Mouse (Mus musculus): ENCODE measurements at regions not wholly inside any gene's neighbourhood (a gene's known extent, or its start where the extent isn't known, plus 50 kb on each side); places are given as distances from the start of the nearest gene placed in this dataset.
"Not testable (repeated sequence)": the region's sequence is repeated elsewhere in the genome, so short reads cannot be mapped to it uniquely, and the experiment has no call there.

DNA sequence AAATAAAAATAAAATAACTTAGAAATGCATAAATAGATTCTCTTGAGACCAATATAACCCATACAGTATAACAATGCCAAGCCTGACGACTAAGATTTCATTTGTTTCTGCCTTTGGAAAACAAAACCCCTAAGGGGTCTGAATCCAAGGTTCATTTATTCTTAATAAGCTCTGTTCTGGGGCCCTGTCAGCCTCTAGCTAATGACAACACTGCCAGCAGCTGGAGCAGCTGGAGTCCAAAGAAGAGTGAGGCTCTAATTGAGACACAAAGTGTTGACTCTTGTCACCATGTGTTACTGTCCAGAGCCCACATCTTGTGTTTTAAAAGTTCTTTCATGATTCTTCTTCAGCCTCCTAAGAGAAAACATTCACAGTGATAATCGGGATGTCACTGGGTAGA lies 298.5 kb upstream of the Gm6657 start:
- H3K27ac ChIP-seq (ENCODE audit: insufficient read depth, low read length): no peak overlapping the region
- no peak for TF ChIP-seq CTCF (IDR thresholded peaks at IDR 0.05; ENCODE audit: extremely low read depth, insufficient read depth, low read length)
- no peaks in the 10 kb centered on the region for H3K4me1 ChIP-seq (ENCODE audit: control insufficient read depth, insufficient read depth, low read length)
- H3K4me3 ChIP-seq (ENCODE audit: insufficient read depth, low read length): no peak overlapping the region

DNA sequence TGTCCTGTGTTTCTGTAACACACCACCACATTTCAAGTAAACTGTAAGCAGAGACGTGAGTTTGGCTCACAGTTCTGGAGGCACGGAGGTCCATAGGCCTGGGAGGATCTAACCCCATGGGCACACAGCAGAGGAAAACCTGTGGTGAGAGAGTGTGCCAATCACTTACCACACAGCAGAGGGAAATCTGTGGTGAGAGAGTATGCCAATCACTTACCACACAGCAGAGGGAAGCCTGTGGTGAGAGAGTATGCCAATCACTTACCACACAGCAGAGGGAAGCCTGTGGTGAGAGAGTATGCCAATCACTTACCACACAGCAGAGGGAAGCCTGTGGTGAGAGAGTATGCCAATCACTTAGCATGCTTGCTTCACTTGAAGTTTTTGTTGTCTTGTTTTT lies 295.1 kb upstream of the Gm6657 start:
- not testable (repeated sequence) for H3K4me1 ChIP-seq (ENCODE audit: control insufficient read depth, insufficient read depth, low read length); H3K27ac ChIP-seq (ENCODE audit: insufficient read depth, low read length); H3K4me3 ChIP-seq (ENCODE audit: insufficient read depth, low read length)

DNA sequence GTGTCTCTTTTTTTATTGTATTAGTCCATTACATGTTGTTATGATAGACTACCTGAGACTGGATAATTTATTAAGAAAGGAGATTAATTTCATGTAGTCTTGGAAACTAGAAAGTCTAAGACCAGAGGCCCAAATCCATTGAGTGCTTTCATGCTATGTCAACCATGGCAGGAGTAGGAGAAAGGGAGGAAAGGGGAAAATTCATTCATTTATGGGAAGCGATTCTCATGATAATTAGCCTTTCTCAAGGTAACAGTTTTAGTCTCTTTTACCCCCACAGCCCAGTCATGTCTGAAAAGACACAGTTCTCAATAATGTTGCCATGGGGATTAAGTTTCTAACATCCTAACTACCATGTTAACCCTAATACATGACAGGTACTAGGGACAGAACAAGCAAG lies 292.8 kb upstream of the Gm6657 start:
- Histone ChIP-seq H3K4me3 (ENCODE audit: insufficient read depth, low read length) (no peak overlapping the region), H3K27ac (ENCODE audit: insufficient read depth, low read length) (no peak overlapping the region), H3K4me1 (ENCODE audit: control insufficient read depth, insufficient read depth, low read length) (no peaks in the 10 kb centered on the region)
- no peak for TF ChIP-seq POLR2A (IDR thresholded peaks at IDR 0.05; ENCODE audit: extremely low read depth, insufficient read depth, low read length)
- TF ChIP-seq CTCF (IDR thresholded peaks at IDR 0.05; ENCODE audit: extremely low read depth, insufficient read depth, low read length): no peak

DNA sequence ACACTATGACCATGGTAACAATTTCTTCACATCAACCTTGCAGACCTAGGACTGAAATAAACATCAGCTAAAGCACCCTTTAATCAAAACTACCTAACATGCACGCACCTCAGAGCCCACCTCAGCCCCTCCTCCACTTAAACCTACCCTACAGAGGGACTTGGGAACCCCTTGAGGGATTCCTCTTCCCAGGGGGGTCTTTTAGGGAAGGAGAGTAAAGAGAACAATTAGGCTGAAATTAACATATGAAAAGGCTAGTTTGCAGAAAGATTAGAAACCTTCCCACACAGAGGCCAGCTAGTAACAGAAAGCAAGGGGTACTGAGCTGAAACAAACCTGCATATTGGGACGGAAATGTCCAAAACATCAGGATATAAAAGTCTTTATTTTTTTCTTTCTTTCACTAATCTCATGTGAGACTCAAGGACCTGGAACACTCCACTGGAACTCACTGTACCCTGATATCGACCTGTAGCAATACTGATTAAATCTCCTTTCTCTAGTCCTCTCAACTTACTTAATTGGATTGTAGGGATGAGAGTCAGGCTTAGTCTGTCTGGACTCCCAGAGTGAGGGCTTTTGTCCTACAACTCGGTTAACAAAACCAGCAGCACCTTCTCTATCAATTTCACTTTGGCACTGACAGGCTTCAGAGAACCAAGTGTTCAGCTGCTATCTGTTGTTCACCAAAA lies 281.0 kb upstream of the Gm6657 start:
- no peak for TF ChIP-seq POLR2A (IDR thresholded peaks at IDR 0.05; ENCODE audit: extremely low read depth, insufficient read depth, low read length)
- no peak for TF ChIP-seq CTCF (IDR thresholded peaks at IDR 0.05; ENCODE audit: extremely low read depth, insufficient read depth, low read length)
- Histone ChIP-seq H3K4me1 (ENCODE audit: control insufficient read depth, insufficient read depth, low read length) (no peaks in the 10 kb centered on the region), H3K27ac (ENCODE audit: insufficient read depth, low read length) (no peak overlapping the region), H3K4me3 (ENCODE audit: insufficient read depth, low read length) (no peak overlapping the region)

DNA sequence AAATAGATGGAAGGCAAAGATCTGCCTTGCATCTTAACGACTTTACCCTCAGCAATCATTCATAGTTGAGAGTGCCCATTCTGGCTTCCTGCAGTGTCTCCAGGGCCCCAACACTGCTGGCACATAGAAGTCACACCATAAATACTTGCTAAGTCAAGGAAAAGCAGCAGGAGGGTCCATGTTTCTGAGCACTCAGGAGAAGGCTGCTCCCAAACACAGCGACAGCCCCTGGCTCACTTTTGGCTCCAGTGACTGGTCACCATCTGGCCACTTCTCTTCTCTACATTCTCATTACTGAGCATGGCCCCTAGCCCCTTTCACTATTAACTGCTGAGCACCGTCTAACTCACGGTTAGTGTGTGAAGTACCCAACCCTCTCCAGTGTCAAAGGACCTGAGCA lies 265.3 kb upstream of the Gm6657 start:
- TF ChIP-seq CTCF (IDR thresholded peaks at IDR 0.05; ENCODE audit: extremely low read depth, insufficient read depth, low read length) (no peak), POLR2A (IDR thresholded peaks at IDR 0.05; ENCODE audit: extremely low read depth, insufficient read depth, low read length) (no peak)
- H3K4me1 ChIP-seq (ENCODE audit: control insufficient read depth, insufficient read depth, low read length): no peaks in the 10 kb centered on the region
- no peak overlapping the region for H3K27ac ChIP-seq (ENCODE audit: insufficient read depth, low read length)
- no peak overlapping the region for H3K4me3 ChIP-seq (ENCODE audit: insufficient read depth, low read length)

DNA sequence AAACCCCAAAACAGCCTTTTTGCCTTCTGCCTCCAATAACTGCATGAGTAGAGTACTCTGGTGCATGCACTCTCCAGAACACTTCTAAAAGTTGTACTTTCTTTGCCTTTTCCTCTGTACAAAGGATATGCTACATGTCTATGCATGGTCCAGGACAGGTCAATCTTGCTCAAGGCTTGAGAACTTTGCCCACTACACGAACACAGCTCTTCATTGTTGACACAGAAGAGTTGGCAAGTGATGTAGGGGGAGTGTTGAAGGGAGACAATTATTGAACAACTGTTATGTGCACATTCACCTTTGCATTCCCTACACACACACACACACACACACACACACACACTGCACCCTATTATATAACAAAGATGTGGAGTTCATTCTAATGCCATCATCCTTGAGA lies 264.5 kb upstream of the Gm6657 start:
- Histone ChIP-seq H3K27ac (ENCODE audit: insufficient read depth, low read length) (no peak overlapping the region), H3K4me1 (ENCODE audit: control insufficient read depth, insufficient read depth, low read length) (no peaks in the 10 kb centered on the region), H3K4me3 (ENCODE audit: insufficient read depth, low read length) (no peak overlapping the region)
- TF ChIP-seq POLR2A (IDR thresholded peaks at IDR 0.05; ENCODE audit: extremely low read depth, insufficient read depth, low read length) (no peak), CTCF (IDR thresholded peaks at IDR 0.05; ENCODE audit: extremely low read depth, insufficient read depth, low read length) (no peak)

DNA sequence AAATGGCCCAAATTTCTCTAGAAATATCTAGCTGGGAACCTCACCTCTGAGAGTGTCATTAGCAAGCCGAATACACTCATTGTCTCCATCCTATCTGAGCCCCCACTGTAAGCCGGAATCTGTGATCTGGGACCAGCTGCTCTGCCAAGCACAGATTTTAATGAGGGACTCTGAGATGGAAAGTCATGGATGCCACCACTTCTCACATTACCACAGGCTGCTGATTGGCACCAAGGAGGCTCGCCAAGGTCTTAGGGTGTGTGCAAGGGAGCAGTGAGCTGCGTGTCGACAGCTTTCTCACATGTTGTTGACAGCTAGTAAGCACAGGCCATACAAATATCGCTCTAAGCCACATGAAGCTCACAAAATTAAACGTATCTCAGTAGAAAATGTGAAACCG lies 250.1 kb upstream of the Gm6657 start:
- H3K4me1 ChIP-seq (ENCODE audit: control insufficient read depth, insufficient read depth, low read length): no peaks in the 10 kb centered on the region
- no peak overlapping the region for H3K4me3 ChIP-seq (ENCODE audit: insufficient read depth, low read length)
- TF ChIP-seq POLR2A (IDR thresholded peaks at IDR 0.05; ENCODE audit: extremely low read depth, insufficient read depth, low read length) (no peak), CTCF (IDR thresholded peaks at IDR 0.05; ENCODE audit: extremely low read depth, insufficient read depth, low read length) (no peak)
- no peak overlapping the region for H3K27ac ChIP-seq (ENCODE audit: insufficient read depth, low read length)

DNA sequence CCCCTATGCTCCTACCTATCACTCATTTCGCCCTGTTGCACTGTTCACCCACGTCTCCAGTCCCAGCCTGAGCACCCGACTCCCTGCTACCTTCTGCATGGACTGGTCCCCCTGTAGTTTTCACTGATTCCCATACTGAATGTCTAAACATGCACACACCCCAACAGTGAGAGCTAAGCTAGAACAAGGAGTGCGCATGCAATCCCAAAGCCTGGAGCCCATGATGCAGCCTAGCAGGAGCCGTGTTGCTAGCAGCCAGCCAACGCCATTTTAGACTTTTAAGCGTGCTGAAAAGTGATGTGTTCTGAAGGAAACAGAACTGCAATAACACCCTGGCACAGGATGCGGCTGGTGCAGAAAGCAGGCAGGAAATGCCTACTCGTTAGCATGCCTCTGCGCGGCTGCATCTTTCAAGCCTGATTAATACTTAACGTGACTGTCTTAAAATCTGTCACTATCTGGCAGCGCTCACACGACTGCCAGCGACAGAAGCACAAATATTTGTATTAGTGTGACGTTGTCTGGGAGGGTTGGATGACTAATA lies 244.5 kb upstream of the Gm6657 start:
- TF ChIP-seq CTCF (IDR thresholded peaks at IDR 0.05; ENCODE audit: extremely low read depth, insufficient read depth, low read length): no peak
- no peak for TF ChIP-seq POLR2A (IDR thresholded peaks at IDR 0.05; ENCODE audit: extremely low read depth, insufficient read depth, low read length)
- Histone ChIP-seq H3K27ac (ENCODE audit: insufficient read depth, low read length) (no peak overlapping the region), H3K4me3 (ENCODE audit: insufficient read depth, low read length) (peak overlapping the region; percentile 15), H3K4me1 (ENCODE audit: control insufficient read depth, insufficient read depth, low read length) (no peaks in the 10 kb centered on the region; the same call in 1 of the 2 replicates)

DNA sequence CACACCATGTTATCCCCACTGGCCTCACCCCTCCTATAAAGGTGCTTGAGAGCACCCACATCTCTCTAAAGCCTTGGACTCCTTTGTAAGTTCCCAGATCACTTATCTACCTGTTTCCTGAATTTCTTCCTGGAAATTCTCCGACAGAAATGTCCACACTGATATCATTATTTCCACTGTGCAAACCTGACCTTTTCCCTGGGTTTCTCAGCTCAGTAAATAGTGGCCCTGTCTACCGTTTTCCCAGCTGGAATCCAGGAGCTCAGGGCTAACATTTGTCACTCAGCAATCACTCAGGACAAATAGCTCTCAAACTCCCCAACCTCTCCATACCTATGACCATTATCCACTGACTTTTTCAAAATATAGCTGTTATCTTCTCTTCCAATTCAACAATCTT lies 241.6 kb upstream of the Gm6657 start:
- TF ChIP-seq POLR2A (IDR thresholded peaks at IDR 0.05; ENCODE audit: extremely low read depth, insufficient read depth, low read length) (no peak), CTCF (IDR thresholded peaks at IDR 0.05; ENCODE audit: extremely low read depth, insufficient read depth, low read length) (no peak)
- Histone ChIP-seq H3K4me1 (ENCODE audit: control insufficient read depth, insufficient read depth, low read length) (no peaks in the 10 kb centered on the region; the same call in 1 of the 2 replicates), H3K27ac (ENCODE audit: insufficient read depth, low read length) (no peak overlapping the region), H3K4me3 (ENCODE audit: insufficient read depth, low read length) (no peak overlapping the region)

DNA sequence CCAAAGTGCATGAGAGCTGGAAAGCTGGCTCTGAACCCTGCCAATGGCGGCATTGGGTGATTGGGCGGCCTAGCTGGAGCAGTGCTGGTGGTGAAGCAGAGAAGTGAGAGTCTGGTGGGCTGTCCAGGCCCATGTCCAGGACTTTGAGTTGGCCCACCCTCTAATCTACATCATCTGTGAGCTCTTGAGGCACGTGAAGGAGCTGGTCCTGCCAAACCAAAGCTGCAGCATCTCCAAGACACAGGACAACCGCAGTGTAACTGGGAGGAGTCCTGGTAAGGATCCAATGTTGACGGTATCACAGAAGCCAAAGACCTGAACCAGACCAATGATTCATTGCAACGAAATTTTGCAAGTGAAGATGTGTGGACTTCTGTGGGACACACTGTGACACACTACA lies 231.4 kb upstream of the Gm6657 start:
- Histone ChIP-seq H3K27ac (ENCODE audit: insufficient read depth, low read length) (no peak overlapping the region), H3K4me3 (ENCODE audit: insufficient read depth, low read length) (no peak overlapping the region), H3K4me1 (ENCODE audit: control insufficient read depth, insufficient read depth, low read length) (no peaks in the 10 kb centered on the region)
- TF ChIP-seq CTCF (IDR thresholded peaks at IDR 0.05; ENCODE audit: extremely low read depth, insufficient read depth, low read length) (no peak), POLR2A (IDR thresholded peaks at IDR 0.05; ENCODE audit: extremely low read depth, insufficient read depth, low read length) (no peak)
